Mouse (Mus musculus): Measurements from ENCODE around the gene Smurf1.

GRCm38 (mm10) chr5:144849932-144850331 lies 115.7 kb downstream of the Smurf1 start:
- TF ChIP-seq CTCF (IDR thresholded peaks at IDR 0.05; ENCODE audit: low read depth, low read length) = no peak
- TF ChIP-seq POLR2A (IDR thresholded peaks at IDR 0.05; ENCODE audit: insufficient read depth, low read length) = no peak

All from ES-Bruce4 (cell line).